Mouse (Mus musculus): Measurements from ENCODE around the gene Bclaf3. TPM values are rescaled to one million over a fixed set of nuclear protein-coding genes. Genes with fewer than 3 reads are reported as not detected.

The Bclaf3 gene
- polyA plus RNA-seq, 1 experiment from 2014 or later: 20.8 TPM

DNA sequence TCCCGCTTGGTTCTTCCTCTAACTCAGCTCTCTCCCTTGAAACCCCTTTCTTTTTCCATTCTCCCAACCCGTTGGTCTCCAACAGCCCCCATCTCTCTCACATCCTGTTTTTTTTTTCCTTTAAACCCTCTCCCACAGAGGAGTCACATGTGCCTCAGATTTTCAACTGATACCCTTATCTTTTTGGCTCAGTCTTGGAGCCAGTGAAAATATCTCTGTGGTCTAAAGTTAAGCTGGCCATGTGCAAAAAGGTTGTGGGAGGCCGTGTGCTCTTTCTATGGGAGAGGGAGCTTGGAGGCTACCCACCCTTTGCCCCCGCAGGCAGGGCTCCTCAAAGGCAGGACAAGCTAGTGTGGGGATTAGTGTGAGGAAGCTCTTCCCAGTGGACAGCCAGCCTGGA is 113.5 kb downstream of the Bclaf3 start:
- Histone ChIP-seq H3K4me2 (ENCODE audit: low read length) (no peak overlapping the region), H3K9ac (ENCODE audit: low read depth, low read length) (no peak overlapping the region), H3K36me3 (ENCODE audit: control insufficient read depth, insufficient read depth, low read length) (no peaks in the 10 kb centered on the region), H3K27me3 (replicated peaks; ENCODE audit: control insufficient read depth, insufficient read depth, low read length) (no peaks in the 10 kb centered on the region), H3K27ac (ENCODE audit: low read depth, low read length) (no peak overlapping the region), H3K4me1 (ENCODE audit: control insufficient read depth, insufficient read depth, low read depth, low read length) (no peaks in the 10 kb centered on the region), H3K4me3 (ENCODE audit: low read length) (no peak overlapping the region), H3K9me3 (ENCODE audit: control insufficient read depth, low read length) (no peaks in the 10 kb centered on the region)
- 84% methylated on average over 4 of the region's 4 CpGs for WGBS
- ATAC-seq: no peak

Other genes starting within 250 kb of the Bclaf3 start
- gene Eif1ax, start 154.5 kb upstream of the Bclaf3 start, polyA plus RNA-seq (2015; fragmentation: Nextera tagmentation; extraction: Ambion mirVana): 102 and 106 TPM in 2 replicates
- gene Map7d2, start 112.1 kb upstream of the Bclaf3 start, polyA plus RNA-seq (2015; fragmentation: Nextera tagmentation; extraction: Ambion mirVana): 55.0 and 57.6 TPM in 2 replicates
- 49.6 and 50.0 TPM in 2 replicates for gene Sh3kbp1, start 100.6 kb downstream of the Bclaf3 start, polyA plus RNA-seq (2015; fragmentation: Nextera tagmentation; extraction: Ambion mirVana)

Measured in hindbrain, embryonic 16.5 days (tissue).